8 mouse cellular contexts compared by ENCODE assay signal in genomic region chr7:127016081-127016480, GRCm38 (mm10). TPM values are rescaled to one million over a fixed set of nuclear protein-coding genes. Genes with fewer than 3 reads are reported as not detected.
DNase-seq lines count a peak whose midpoint lies in the region; ATAC-seq lines count a peak whose summit lies in the region.

No protein-coding gene starts in this region.

- no peaks in the 10 kb centered on the region for H3K9me3 ChIP-seq in hindbrain, embryonic 13.5 days
- H3K9me3 ChIP-seq in midbrain, embryonic 16.5 days (replicated peaks; ENCODE audit: control insufficient read depth, low read length, poor library complexity, severe bottlenecking): no peaks in the 10 kb centered on the region

- peaks cover 68% of the 10 kb centered on the region for H3K4me1 ChIP-seq in hindbrain, embryonic 13.5 days (replicated peaks)
- peaks cover 47% of the 10 kb centered on the region for H3K4me1 ChIP-seq in midbrain, embryonic 16.5 days (ENCODE audit: control insufficient read depth, insufficient read depth, low read length)

- H3K27ac ChIP-seq in hindbrain, embryonic 13.5 days: peak overlapping the region; percentile 98
- peak overlapping the region; percentile 94 for H3K27ac ChIP-seq in midbrain, embryonic 16.5 days (ENCODE audit: low read length)

- WGBS in hindbrain, embryonic 13.5 days: 3% methylated on average over 10 of the region's 10 CpGs
- WGBS in midbrain, embryonic 16.5 days: under 1% methylated on average over 10 of the region's 10 CpGs

- H3K9ac ChIP-seq in hindbrain, embryonic 13.5 days: peak overlapping the region; percentile 92
- peak overlapping the region; percentile 81 for H3K9ac ChIP-seq in midbrain, embryonic 16.5 days (ENCODE audit: low read depth, low read length)

- H3K36me3 ChIP-seq in hindbrain, embryonic 13.5 days: peaks cover 38% of the 10 kb centered on the region
- peaks cover 6% of the 10 kb centered on the region for H3K36me3 ChIP-seq in midbrain, embryonic 16.5 days (ENCODE audit: control insufficient read depth, insufficient read depth, low read length)

- DNase-seq in 416B (ENCODE audit: low read depth): peak; percentile 92
- DNase-seq in NIH3T3 (ENCODE audit: low read depth): peak; percentile 78
- peak; percentile 58 for DNase-seq in embryo, embryonic 9.5 days (ENCODE audit: extremely low spot score)
- DNase-seq in liver: peak; percentile 79
- no peak for DNase-seq in right cerebral cortex, postnatal 25 days
- DNase-seq in right cerebral cortex, postnatal 4 days: no peak

- peak overlapping the region; percentile 65 for H3K4me3 ChIP-seq in hindbrain, embryonic 13.5 days
- H3K4me3 ChIP-seq in midbrain, embryonic 16.5 days (ENCODE audit: low read depth, low read length): peak overlapping the region; percentile 58

- H3K4me2 ChIP-seq in hindbrain, embryonic 13.5 days: peak overlapping the region; percentile 93
- H3K4me2 ChIP-seq in midbrain, embryonic 16.5 days (ENCODE audit: low read length): peak overlapping the region; percentile 80

- H3K27me3 ChIP-seq in hindbrain, embryonic 13.5 days: no peaks in the 10 kb centered on the region
- no peaks in the 10 kb centered on the region for H3K27me3 ChIP-seq in midbrain, embryonic 16.5 days (ENCODE audit: control insufficient read depth, insufficient read depth, low read depth, low read length)

- ATAC-seq in hindbrain, embryonic 13.5 days (ENCODE audit: low FRiP score): peak; percentile 15
- peak; percentile 19 for ATAC-seq in midbrain, embryonic 16.5 days

RNA-seq across cellular contexts. Expression of gene Pagr1b, which starts 0.2 kb away (rescaled TPM):
- polyA plus RNA-seq in hindbrain, embryonic 13.5 days (2015; fragmentation: Nextera tagmentation; extraction: Ambion mirVana): 0.45 and 1.1 TPM in 2 replicates
- polyA plus RNA-seq in midbrain, embryonic 16.5 days (2015; fragmentation: Nextera tagmentation; extraction: Ambion mirVana): 0.50 TPM in 1 of 2 replicates, not detected in the other

RNA-seq across cellular contexts. Expression of gene Pagr1a, which starts 1.1 kb away (rescaled TPM):
- 41.8 and 53.4 TPM in 2 replicates for polyA plus RNA-seq in hindbrain, embryonic 13.5 days (2015; fragmentation: Nextera tagmentation; extraction: Ambion mirVana)
- polyA plus RNA-seq in midbrain, embryonic 16.5 days (2015; fragmentation: Nextera tagmentation; extraction: Ambion mirVana): 33.8 and 62.5 TPM in 2 replicates

RNA-seq across cellular contexts. Expression of gene Mvp, which starts 1.7 kb away (rescaled TPM):
- 4.5 and 5.2 TPM in 2 replicates for polyA plus RNA-seq in hindbrain, embryonic 13.5 days (2015; fragmentation: Nextera tagmentation; extraction: Ambion mirVana)
- polyA plus RNA-seq in midbrain, embryonic 16.5 days (2015; fragmentation: Nextera tagmentation; extraction: Ambion mirVana): 2.9 and 3.2 TPM in 2 replicates

RNA-seq across cellular contexts. Expression of gene Gm42742, which starts 4.8 kb away (rescaled TPM):
- polyA plus RNA-seq in hindbrain, embryonic 13.5 days (2015; fragmentation: Nextera tagmentation; extraction: Ambion mirVana): 66.8 and 73.4 TPM in 2 replicates
- polyA plus RNA-seq in midbrain, embryonic 16.5 days (2015; fragmentation: Nextera tagmentation; extraction: Ambion mirVana): 30.9 and 61.5 TPM in 2 replicates

RNA-seq across cellular contexts. Expression of gene Prrt2, which starts 4.9 kb away (rescaled TPM):
- polyA plus RNA-seq in hindbrain, embryonic 13.5 days (2015; fragmentation: Nextera tagmentation; extraction: Ambion mirVana): 18.3 and 19.2 TPM in 2 replicates
- polyA plus RNA-seq in midbrain, embryonic 16.5 days (2015; fragmentation: Nextera tagmentation; extraction: Ambion mirVana): 40.9 and 63.3 TPM in 2 replicates

Comparison
In these comparisons a context has a peak if more than half of its experiments do, and no peak if none do; other contexts are left out.
1. DNase-seq: peak in 416B (single experiment), NIH3T3 (single experiment), embryo, embryonic 9.5 days (single experiment) and liver (single experiment); none in right cerebral cortex, postnatal 25 days (single experiment) and right cerebral cortex, postnatal 4 days (single experiment).